Mouse (Mus musculus): Measurements from ENCODE around the gene B3gntl1. TPM values are rescaled to one million over a fixed set of nuclear protein-coding genes. Genes with fewer than 3 reads are reported as not detected.
"Not testable (repeated sequence)": the region's sequence is repeated elsewhere in the genome, so short reads cannot be mapped to it uniquely, and the experiment has no call there.

Gene B3gntl1
- polyA plus RNA-seq, 1 experiment from 2014 or later: 7.1 TPM

- H3K27ac ChIP-seq (ENCODE audit: low read length): peak overlapping the region; percentile 97
- peaks cover 4% of the 10 kb centered on the region for H3K4me1 ChIP-seq (replicated peaks; ENCODE audit: control insufficient read depth, insufficient read depth, low read length)
- no peak; the same call in 1 of the 2 replicates for ATAC-seq (ENCODE audit: low read depth)
- peak overlapping the region; percentile 81 for H3K4me2 ChIP-seq (ENCODE audit: low read depth, low read length)
- H3K9ac ChIP-seq (ENCODE audit: low read length): peak overlapping the region; percentile 82
- no peaks in the 10 kb centered on the region for H3K27me3 ChIP-seq (ENCODE audit: control insufficient read depth, insufficient read depth, low read depth, low read length)
- under 1% methylated on average over 22 of the region's 22 CpGs for WGBS
- 0 out of 2 replicates have a peak, but pooled peaks cover 4% of the 10 kb centered on the region for H3K36me3 ChIP-seq (ENCODE audit: control insufficient read depth, insufficient read depth, low read length)
- no peaks in the 10 kb centered on the region for H3K9me3 ChIP-seq (ENCODE audit: control insufficient read depth, low read length)
- peak overlapping the region; percentile 78 for H3K4me3 ChIP-seq (ENCODE audit: low read length)
Observed at GRCm38 (mm10) chr11:121672312-121672989, 502 bp downstream of the B3gntl1 start.

- no peaks in the 10 kb centered on the region for H3K27me3 ChIP-seq (ENCODE audit: control insufficient read depth, insufficient read depth, low read depth, low read length)
- H3K27ac ChIP-seq (ENCODE audit: low read length): no peak overlapping the region
- H3K36me3 ChIP-seq (ENCODE audit: control insufficient read depth, insufficient read depth, low read length): 0 out of 2 replicates have a peak, but pooled peaks cover 4% of the 10 kb centered on the region
- no peaks in the 10 kb centered on the region for H3K9me3 ChIP-seq (ENCODE audit: control insufficient read depth, low read length)
- H3K4me2 ChIP-seq (ENCODE audit: low read depth, low read length): no peak overlapping the region
- no peak for ATAC-seq (ENCODE audit: low read depth)
- H3K9ac ChIP-seq (ENCODE audit: low read length): no peak overlapping the region
- H3K4me1 ChIP-seq (replicated peaks; ENCODE audit: control insufficient read depth, insufficient read depth, low read length): peaks cover 4% of the 10 kb centered on the region
- no peak overlapping the region for H3K4me3 ChIP-seq (ENCODE audit: low read length)
- 86% methylated on average over 5 of the region's 5 CpGs for WGBS
Observed at GRCm38 (mm10) chr11:121670926-121671325, 2.0 kb downstream of the B3gntl1 start.

GRCm38 (mm10) chr11:121668776-121669175 is 4.2 kb downstream of the B3gntl1 start:
- no peaks in the 10 kb centered on the region for H3K27me3 ChIP-seq (ENCODE audit: control insufficient read depth, insufficient read depth, low read depth, low read length)
- no peak overlapping the region for H3K9ac ChIP-seq (ENCODE audit: low read length)
- 86% methylated on average over 5 of the region's 5 CpGs for WGBS
- H3K4me2 ChIP-seq (ENCODE audit: low read depth, low read length): no peak overlapping the region
- H3K4me3 ChIP-seq (ENCODE audit: low read length): no peak overlapping the region
- H3K4me1 ChIP-seq (replicated peaks; ENCODE audit: control insufficient read depth, insufficient read depth, low read length): peaks cover 4% of the 10 kb centered on the region
- no peak for ATAC-seq (ENCODE audit: low read depth)
- no peak overlapping the region for H3K27ac ChIP-seq (ENCODE audit: low read length)
- 0 out of 2 replicates have a peak, but pooled peaks cover 4% of the 10 kb centered on the region for H3K36me3 ChIP-seq (ENCODE audit: control insufficient read depth, insufficient read depth, low read length)
- H3K9me3 ChIP-seq (ENCODE audit: control insufficient read depth, low read length): no peaks in the 10 kb centered on the region

GRCm38 (mm10) chr11:121667541-121667940 is 5.4 kb downstream of the B3gntl1 start:
- Histone ChIP-seq H3K9me3 (ENCODE audit: control insufficient read depth, low read length) (no peaks in the 10 kb centered on the region), H3K4me2 (ENCODE audit: low read depth, low read length) (no peak overlapping the region), H3K4me1 (replicated peaks; ENCODE audit: control insufficient read depth, insufficient read depth, low read length) (peaks cover 4% of the 10 kb centered on the region), H3K4me3 (ENCODE audit: low read length) (no peak overlapping the region), H3K36me3 (ENCODE audit: control insufficient read depth, insufficient read depth, low read length) (peaks cover 4% of the 10 kb centered on the region; the same call in 1 of the 2 replicates), H3K27ac (ENCODE audit: low read length) (no peak overlapping the region), H3K9ac (ENCODE audit: low read length) (no peak overlapping the region), H3K27me3 (ENCODE audit: control insufficient read depth, insufficient read depth, low read depth, low read length) (no peaks in the 10 kb centered on the region)
- no peak for ATAC-seq (ENCODE audit: low read depth)
- WGBS: 92% methylated on average over 4 of the region's 4 CpGs

GRCm38 (mm10) chr11:121661116-121661515 is 11.8 kb downstream of the B3gntl1 start:
- no peak overlapping the region for H3K4me3 ChIP-seq (ENCODE audit: low read length)
- H3K9me3 ChIP-seq (ENCODE audit: control insufficient read depth, low read length): no peaks in the 10 kb centered on the region
- H3K27me3 ChIP-seq (ENCODE audit: control insufficient read depth, insufficient read depth, low read depth, low read length): no peaks in the 10 kb centered on the region
- 76% methylated on average over 2 of the region's 2 CpGs for WGBS
- no peak overlapping the region for H3K4me2 ChIP-seq (ENCODE audit: low read depth, low read length)
- H3K36me3 ChIP-seq (ENCODE audit: control insufficient read depth, insufficient read depth, low read length): no peaks in the 10 kb centered on the region; the same call in 1 of the 2 replicates
- H3K27ac ChIP-seq (ENCODE audit: low read length): no peak overlapping the region
- no peak for ATAC-seq (ENCODE audit: low read depth)
- no peak overlapping the region for H3K9ac ChIP-seq (ENCODE audit: low read length)
- no peaks in the 10 kb centered on the region for H3K4me1 ChIP-seq (replicated peaks; ENCODE audit: control insufficient read depth, insufficient read depth, low read length)

GRCm38 (mm10) chr11:121660604-121661003 is 12.3 kb downstream of the B3gntl1 start:
- H3K4me1 ChIP-seq (replicated peaks; ENCODE audit: control insufficient read depth, insufficient read depth, low read length); H3K27ac ChIP-seq (ENCODE audit: low read length); ATAC-seq (ENCODE audit: low read depth); H3K4me3 ChIP-seq (ENCODE audit: low read length); H3K4me2 ChIP-seq (ENCODE audit: low read depth, low read length); H3K27me3 ChIP-seq (ENCODE audit: control insufficient read depth, insufficient read depth, low read depth, low read length); H3K36me3 ChIP-seq (ENCODE audit: control insufficient read depth, insufficient read depth, low read length); H3K9ac ChIP-seq (ENCODE audit: low read length); H3K9me3 ChIP-seq (ENCODE audit: control insufficient read depth, low read length): not testable (repeated sequence)
- 93% methylated on average over 2 of the region's 2 CpGs for WGBS

- Histone ChIP-seq H3K27me3 (ENCODE audit: control insufficient read depth, insufficient read depth, low read depth, low read length) (no peaks in the 10 kb centered on the region), H3K4me3 (ENCODE audit: low read length) (no peak overlapping the region), H3K4me2 (ENCODE audit: low read depth, low read length) (no peak overlapping the region), H3K36me3 (ENCODE audit: control insufficient read depth, insufficient read depth, low read length) (peaks cover 3% of the 10 kb centered on the region; the same call in 1 of the 2 replicates), H3K9ac (ENCODE audit: low read length) (no peak overlapping the region), H3K9me3 (ENCODE audit: control insufficient read depth, low read length) (no peaks in the 10 kb centered on the region), H3K4me1 (replicated peaks; ENCODE audit: control insufficient read depth, insufficient read depth, low read length) (0 out of 2 replicates have a peak, but pooled peaks cover 3% of the 10 kb centered on the region), H3K27ac (ENCODE audit: low read length) (no peak overlapping the region)
- no peak for ATAC-seq (ENCODE audit: low read depth)
- WGBS: 14% methylated on average over 1 of the region's 1 CpGs
Observed at GRCm38 (mm10) chr11:121658151-121658550, 14.8 kb downstream of the B3gntl1 start.

- H3K9ac ChIP-seq (ENCODE audit: low read length): no peak overlapping the region
- ATAC-seq (ENCODE audit: low read depth): no peak
- H3K4me3 ChIP-seq (ENCODE audit: low read length): no peak overlapping the region
- 82% methylated on average over 6 of the region's 6 CpGs for WGBS
- H3K27me3 ChIP-seq (ENCODE audit: control insufficient read depth, insufficient read depth, low read depth, low read length): no peaks in the 10 kb centered on the region
- 0 out of 2 replicates have a peak, but pooled peaks cover 3% of the 10 kb centered on the region for H3K4me1 ChIP-seq (replicated peaks; ENCODE audit: control insufficient read depth, insufficient read depth, low read length)
- no peaks in the 10 kb centered on the region for H3K9me3 ChIP-seq (ENCODE audit: control insufficient read depth, low read length)
- H3K27ac ChIP-seq (ENCODE audit: low read length): no peak overlapping the region
- 0 out of 2 replicates have a peak, but pooled peaks cover 3% of the 10 kb centered on the region for H3K36me3 ChIP-seq (ENCODE audit: control insufficient read depth, insufficient read depth, low read length)
- H3K4me2 ChIP-seq (ENCODE audit: low read depth, low read length): no peak overlapping the region
Observed at GRCm38 (mm10) chr11:121655807-121656511, 17.0 kb downstream of the B3gntl1 start.

- 0 out of 2 replicates have a peak, but pooled peaks cover 3% of the 10 kb centered on the region for H3K4me1 ChIP-seq (replicated peaks; ENCODE audit: control insufficient read depth, insufficient read depth, low read length)
- no peak overlapping the region for H3K9ac ChIP-seq (ENCODE audit: low read length)
- H3K27ac ChIP-seq (ENCODE audit: low read length): no peak overlapping the region
- no peak overlapping the region for H3K4me3 ChIP-seq (ENCODE audit: low read length)
- H3K9me3 ChIP-seq (ENCODE audit: control insufficient read depth, low read length): no peaks in the 10 kb centered on the region
- no peak overlapping the region for H3K4me2 ChIP-seq (ENCODE audit: low read depth, low read length)
- H3K36me3 ChIP-seq (ENCODE audit: control insufficient read depth, insufficient read depth, low read length): 0 out of 2 replicates have a peak, but pooled peaks cover 3% of the 10 kb centered on the region
- H3K27me3 ChIP-seq (ENCODE audit: control insufficient read depth, insufficient read depth, low read depth, low read length): no peaks in the 10 kb centered on the region
- no peak for ATAC-seq (ENCODE audit: low read depth)
- 48% methylated on average over 6 of the region's 6 CpGs for WGBS
Observed at GRCm38 (mm10) chr11:121655166-121655806, 17.7 kb downstream of the B3gntl1 start.
